Mouse (Mus musculus): ENCODE measurements around the gene Bcl9l. TPM values are rescaled to one million over a fixed set of nuclear protein-coding genes. Genes with fewer than 3 reads are reported as not detected.

The Bcl9l gene
- polyA plus RNA-seq, 1 experiment from 2014 or later, result 12.4 TPM

- ATAC-seq (ENCODE audit: low FRiP score, low TSS enrichment), result no peak
- Histone ChIP-seq H3K9me3 (ENCODE audit: low read length) (no peaks in the 10 kb centered on the region), H3K27me3 (ENCODE audit: insufficient read depth, low read length) (no peaks in the 10 kb centered on the region), H3K27ac (ENCODE audit: low read length) (no peak overlapping the region), H3K36me3 (ENCODE audit: insufficient read depth, low read length) (peaks cover 42% of the 10 kb centered on the region), H3K4me3 (ENCODE audit: low read length) (no peak overlapping the region), H3K9ac (replicated peaks; ENCODE audit: low read length) (no peak overlapping the region), H3K4me2 (replicated peaks; ENCODE audit: low read depth, low read length) (no peak overlapping the region), H3K4me1 (ENCODE audit: insufficient read depth, low read length) (peaks cover 68% of the 10 kb centered on the region)
- 2% methylated on average over 4 of the region's 4 CpGs for WGBS
Observed at GRCm38 (mm10) chr9:44502006-44502405, 19.4 kb downstream of the Bcl9l start.

- Histone ChIP-seq H3K4me3 (ENCODE audit: low read length) (no peak overlapping the region), H3K9ac (replicated peaks; ENCODE audit: low read length) (no peak overlapping the region), H3K36me3 (ENCODE audit: insufficient read depth, low read length) (peaks cover 62% of the 10 kb centered on the region), H3K27me3 (ENCODE audit: insufficient read depth, low read length) (no peaks in the 10 kb centered on the region), H3K27ac (ENCODE audit: low read length) (no peak overlapping the region), H3K4me1 (ENCODE audit: insufficient read depth, low read length) (peaks cover 50% of the 10 kb centered on the region), H3K4me2 (replicated peaks; ENCODE audit: low read depth, low read length) (no peak overlapping the region), H3K9me3 (ENCODE audit: low read length) (no peaks in the 10 kb centered on the region)
- WGBS, result 69% methylated on average over 20 of the region's 20 CpGs
- no peak for ATAC-seq (ENCODE audit: low FRiP score, low TSS enrichment)
Observed at GRCm38 (mm10) chr9:44504893-44505823, 22.5 kb downstream of the Bcl9l start.

GRCm38 (mm10) chr9:44505824-44506467, 23.3 kb downstream of the Bcl9l start:
- H3K27me3 ChIP-seq (ENCODE audit: insufficient read depth, low read length), result no peaks in the 10 kb centered on the region
- H3K9ac ChIP-seq (replicated peaks; ENCODE audit: low read length), result no peak overlapping the region
- no peak overlapping the region for H3K27ac ChIP-seq (ENCODE audit: low read length)
- no peak overlapping the region for H3K4me3 ChIP-seq (ENCODE audit: low read length)
- no peak overlapping the region for H3K4me2 ChIP-seq (replicated peaks; ENCODE audit: low read depth, low read length)
- peaks cover 61% of the 10 kb centered on the region for H3K36me3 ChIP-seq (ENCODE audit: insufficient read depth, low read length)
- no peak for ATAC-seq (ENCODE audit: low FRiP score, low TSS enrichment)
- H3K4me1 ChIP-seq (ENCODE audit: insufficient read depth, low read length), result peaks cover 48% of the 10 kb centered on the region
- WGBS, result 56% methylated on average over 18 of the region's 23 CpGs
- no peaks in the 10 kb centered on the region for H3K9me3 ChIP-seq (ENCODE audit: low read length)

- Histone ChIP-seq H3K27ac (ENCODE audit: low read length) (no peak overlapping the region), H3K9me3 (ENCODE audit: low read length) (no peaks in the 10 kb centered on the region), H3K36me3 (ENCODE audit: insufficient read depth, low read length) (peaks cover 55% of the 10 kb centered on the region), H3K4me2 (replicated peaks; ENCODE audit: low read depth, low read length) (no peak overlapping the region), H3K4me1 (ENCODE audit: insufficient read depth, low read length) (peaks cover 45% of the 10 kb centered on the region), H3K27me3 (ENCODE audit: insufficient read depth, low read length) (no peaks in the 10 kb centered on the region), H3K4me3 (ENCODE audit: low read length) (no peak overlapping the region), H3K9ac (replicated peaks; ENCODE audit: low read length) (no peak overlapping the region)
- ATAC-seq (ENCODE audit: low FRiP score, low TSS enrichment), result no peak
- 91% methylated on average over 13 of the region's 13 CpGs for WGBS
Observed at GRCm38 (mm10) chr9:44506566-44506965, 23.9 kb downstream of the Bcl9l start.

GRCm38 (mm10) chr9:44507345-44507744, 24.7 kb downstream of the Bcl9l start:
- Histone ChIP-seq H3K4me3 (ENCODE audit: low read length) (no peak overlapping the region), H3K9me3 (ENCODE audit: low read length) (no peaks in the 10 kb centered on the region), H3K4me2 (replicated peaks; ENCODE audit: low read depth, low read length) (no peak overlapping the region), H3K9ac (replicated peaks; ENCODE audit: low read length) (no peak overlapping the region), H3K36me3 (ENCODE audit: insufficient read depth, low read length) (peaks cover 52% of the 10 kb centered on the region), H3K4me1 (ENCODE audit: insufficient read depth, low read length) (peaks cover 46% of the 10 kb centered on the region), H3K27ac (ENCODE audit: low read length) (no peak overlapping the region), H3K27me3 (ENCODE audit: insufficient read depth, low read length) (no peaks in the 10 kb centered on the region)
- ATAC-seq (ENCODE audit: low FRiP score, low TSS enrichment), result no peak
- WGBS, result 88% methylated on average over 6 of the region's 6 CpGs

GRCm38 (mm10) chr9:44508124-44508619, 25.5 kb downstream of the Bcl9l start:
- H3K36me3 ChIP-seq (ENCODE audit: insufficient read depth, low read length), result peaks cover 45% of the 10 kb centered on the region

GRCm38 (mm10) chr9:44508721-44509486, 26.3 kb downstream of the Bcl9l start:
- Histone ChIP-seq H3K4me1 (ENCODE audit: insufficient read depth, low read length) (peaks cover 47% of the 10 kb centered on the region), H3K4me3 (ENCODE audit: low read length) (no peak overlapping the region; the same call in 1 of the 2 replicates), H3K27me3 (ENCODE audit: insufficient read depth, low read length) (no peaks in the 10 kb centered on the region), H3K9me3 (ENCODE audit: low read length) (no peaks in the 10 kb centered on the region), H3K36me3 (ENCODE audit: insufficient read depth, low read length) (peaks cover 43% of the 10 kb centered on the region), H3K4me2 (replicated peaks; ENCODE audit: low read depth, low read length) (peak overlapping the region; percentile 65), H3K27ac (ENCODE audit: low read length) (no peak overlapping the region), H3K9ac (replicated peaks; ENCODE audit: low read length) (peak overlapping the region; percentile 29)
- 79% methylated on average over 19 of the region's 19 CpGs for WGBS
- ATAC-seq (ENCODE audit: low FRiP score, low TSS enrichment), result no peak

More at GRCm38 (mm10) chr9:44508124-44508619, 25.5 kb downstream of the Bcl9l start:
- WGBS, result 79% methylated on average over 18 of the region's 18 CpGs
- no peaks in the 10 kb centered on the region for H3K27me3 ChIP-seq (ENCODE audit: insufficient read depth, low read length)
- no peak overlapping the region for H3K4me2 ChIP-seq (replicated peaks; ENCODE audit: low read depth, low read length)
- H3K9ac ChIP-seq (replicated peaks; ENCODE audit: low read length), result no peak overlapping the region
- H3K27ac ChIP-seq (ENCODE audit: low read length), result no peak overlapping the region
- no peak for ATAC-seq (ENCODE audit: low FRiP score, low TSS enrichment)
- H3K4me1 ChIP-seq (ENCODE audit: insufficient read depth, low read length), result peaks cover 48% of the 10 kb centered on the region
- no peak overlapping the region for H3K4me3 ChIP-seq (ENCODE audit: low read length)
- H3K9me3 ChIP-seq (ENCODE audit: low read length), result no peaks in the 10 kb centered on the region

- Histone ChIP-seq H3K27me3 (ENCODE audit: insufficient read depth, low read length) (no peaks in the 10 kb centered on the region), H3K9me3 (ENCODE audit: low read length) (no peaks in the 10 kb centered on the region), H3K9ac (replicated peaks; ENCODE audit: low read length) (peak overlapping the region; percentile 29), H3K27ac (ENCODE audit: low read length) (no peak overlapping the region), H3K4me3 (ENCODE audit: low read length) (peak overlapping the region; percentile 34), H3K36me3 (ENCODE audit: insufficient read depth, low read length) (peaks cover 43% of the 10 kb centered on the region), H3K4me1 (ENCODE audit: insufficient read depth, low read length) (peaks cover 41% of the 10 kb centered on the region), H3K4me2 (replicated peaks; ENCODE audit: low read depth, low read length) (peak overlapping the region; percentile 65)
- 0 out of 2 replicates have a peak, but pooled peaks have one; percentile 12 for ATAC-seq (ENCODE audit: low FRiP score, low TSS enrichment)
- 9% methylated on average over 26 of the region's 27 CpGs for WGBS
Observed at GRCm38 (mm10) chr9:44509487-44510354, 27.1 kb downstream of the Bcl9l start.

Data from kidney, embryonic 16.5 days (tissue).